Mouse (Mus musculus): ENCODE results near the gene Serpinf2.
"Not testable (repeated sequence)": the region's sequence is repeated elsewhere in the genome, so short reads cannot be mapped to it uniquely, and the experiment has no call there.

Serpinf2 gene

GRCm38 (mm10) chr11:75395611-75396010, 43.8 kb downstream of the Serpinf2 start:
- DNase-seq (ENCODE audit: low spot score in 2 of 2): no peak

DNA sequence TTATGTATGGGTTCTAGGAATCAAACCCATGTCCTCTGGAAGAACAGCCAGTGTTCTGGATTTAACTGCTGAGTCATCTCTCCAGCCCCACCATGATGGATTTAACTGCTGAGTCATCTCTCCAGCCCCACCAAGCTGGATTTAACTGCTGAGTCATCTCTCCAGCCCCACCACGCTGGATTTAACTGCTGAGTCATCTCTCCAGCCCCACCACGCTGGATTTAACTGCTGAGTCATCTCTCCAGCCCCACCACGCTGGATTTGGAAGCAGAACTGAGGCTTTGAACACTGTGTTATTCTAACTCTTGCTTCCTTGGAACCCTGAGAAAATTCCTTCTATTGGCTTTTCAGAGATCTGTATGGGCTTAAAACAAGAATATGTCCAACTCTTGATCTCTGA, 55.9 kb downstream of the Serpinf2 start:
- DNase-seq (ENCODE audit: low spot score in 2 of 2): not testable (repeated sequence)

All from frontal cortex, postnatal 14 days (tissue).